Mouse (Mus musculus) adrenal gland, postnatal 14 days (tissue): ENCODE results near the gene Gnl3l. TPM values are rescaled to one million over a fixed set of nuclear protein-coding genes. Genes with fewer than 3 reads are reported as not detected.

Source experiments
- DNase-seq: peaks from one replicate; pipeline ENCODE4 v3.0.0; 2021; ENCODE audit warnings: mixed read lengths
- long read RNA-seq, 2 experiments: library from polyadenylated mRNA; stranded (forward); transcript quantifications; one replicate each; pipeline ENCODE4 v2.0.0; 2021
- total RNA-seq: library from RNA; stranded (reverse); gene quantifications from 2 replicates; pipeline ENCODE4 v1.2.3, GENCODE M21; 2021

Gnl3l gene
- total RNA-seq, result 58.7 and 59.9 TPM in 2 replicates
- long read RNA-seq, experiment 1, full-length matches to known transcripts, result 7 of 21 reads
- long read RNA-seq, experiment 1, partial matches to known transcripts, result 4 of 21 reads
- long read RNA-seq, experiment 1, other reads (novel, unspliced or antisense), result 10 of 21 reads
- long read RNA-seq, experiment 2, full-length matches to known transcripts, result 7 of 16 reads
- long read RNA-seq, experiment 2, partial matches to known transcripts, result 3 of 16 reads
- long read RNA-seq, experiment 2, other reads (novel, unspliced or antisense), result 6 of 16 reads

DNA sequence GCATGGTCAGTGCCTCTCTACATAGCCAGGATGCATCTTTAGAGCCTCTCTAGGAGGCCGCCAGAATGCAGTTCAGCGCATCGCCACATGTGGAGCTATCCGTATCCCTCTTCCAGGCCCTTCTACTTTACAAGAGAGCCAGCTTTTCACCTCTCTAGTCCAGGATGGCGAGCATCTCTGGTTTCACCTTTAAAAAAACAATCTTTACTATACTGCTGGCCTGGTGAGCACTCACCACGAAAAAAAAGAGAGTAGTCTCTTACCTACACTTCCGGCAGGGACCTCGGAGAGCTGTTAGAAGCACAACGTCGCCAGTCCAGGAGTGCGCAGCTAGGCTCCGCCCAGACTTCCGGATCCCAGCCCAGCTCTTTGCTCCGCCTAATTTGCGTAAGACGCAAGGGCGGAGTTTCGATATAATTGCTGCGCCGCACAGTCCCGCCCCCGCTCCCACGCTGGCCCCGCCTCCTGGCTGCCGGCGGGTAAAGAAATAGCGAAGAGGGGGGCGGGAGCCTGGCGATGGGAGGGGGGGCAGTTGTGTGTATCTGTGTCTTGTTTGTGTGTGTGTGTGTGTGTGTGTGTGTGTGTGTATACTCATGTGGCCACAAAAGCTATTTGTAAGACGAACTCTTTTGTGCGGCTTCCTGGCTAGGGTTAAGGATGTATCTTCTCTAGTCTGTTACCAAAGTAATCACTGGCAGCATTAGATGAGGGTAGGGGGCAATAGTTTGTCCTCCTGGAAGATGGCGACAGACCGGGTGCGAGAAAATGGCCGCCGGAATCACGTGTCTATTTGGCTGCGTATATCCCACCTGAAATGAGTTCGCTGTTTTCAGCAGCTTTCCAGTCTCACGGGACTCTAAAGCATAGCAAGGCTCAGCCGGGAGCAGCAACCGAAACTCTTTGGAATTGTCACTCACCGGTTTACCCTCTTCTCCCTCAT, at the start of gene Gnl3l:
TSS of gene Gnl3l (minus strand) at position 385 of the 940 bp plus-strand sequence.
- DNase-seq, result peak; percentile 93

DNA sequence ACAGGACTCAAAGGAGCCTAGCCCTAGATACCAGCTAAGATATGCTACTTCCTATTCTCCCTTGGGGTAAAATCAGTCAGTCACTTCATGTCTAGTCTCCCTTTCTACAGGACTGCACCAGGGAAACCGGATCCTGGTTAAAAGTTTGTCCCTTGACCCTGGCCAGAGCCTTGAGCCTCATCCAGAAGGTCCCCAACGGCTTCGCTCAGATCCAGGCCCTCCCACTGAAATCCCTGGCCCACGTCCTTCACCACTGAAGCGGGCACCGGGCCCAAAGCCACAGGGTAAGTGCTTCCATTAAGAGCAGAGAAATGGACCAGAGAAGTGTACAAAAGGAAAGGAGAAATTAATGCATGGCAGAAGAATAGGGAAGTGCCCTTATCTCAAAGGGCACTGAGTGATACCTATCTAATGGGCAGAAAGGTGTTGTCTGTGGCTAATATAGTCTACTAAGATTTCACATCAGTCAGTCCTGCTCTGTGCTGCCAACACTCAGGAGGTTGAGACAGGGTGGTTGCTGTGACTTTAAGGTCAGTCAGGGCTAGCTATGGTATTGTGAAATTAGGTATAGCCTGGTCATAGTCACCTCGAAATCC, 49.0 kb upstream of the Gnl3l start:
- peak; percentile 57 for DNase-seq

DNA sequence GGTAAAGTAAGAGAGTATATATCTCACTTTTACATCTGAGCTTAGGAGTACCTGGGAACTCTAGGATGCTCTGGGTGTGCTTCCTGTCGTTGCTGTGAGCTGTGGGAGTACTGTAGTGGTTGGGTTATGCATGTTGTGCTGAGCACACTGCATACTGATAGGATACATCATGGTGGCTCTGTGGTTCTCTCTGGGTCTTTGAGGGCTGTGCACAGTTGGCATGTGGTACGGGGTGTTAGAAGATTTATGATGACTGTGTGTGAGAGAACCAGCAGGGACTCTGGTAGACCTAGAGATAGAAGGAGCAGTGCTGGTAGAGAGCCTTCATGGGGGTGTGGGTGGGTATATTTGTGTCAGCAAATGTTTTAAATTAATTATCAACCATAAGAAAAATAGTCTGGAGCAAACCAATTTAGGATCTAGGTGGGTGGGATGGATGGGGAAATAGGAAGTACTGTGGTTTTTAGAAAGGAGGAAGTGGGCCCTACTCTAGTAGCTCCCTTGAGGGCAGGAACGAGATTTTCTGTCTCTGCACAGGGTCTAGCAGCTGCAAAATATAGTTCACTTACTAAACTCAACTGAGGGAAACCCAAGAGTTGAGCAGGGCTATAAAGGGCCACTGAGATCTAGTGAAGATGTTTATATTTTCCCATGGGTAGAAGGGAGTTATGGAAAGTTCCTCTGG, 44.6 kb upstream of the Gnl3l start:
- no peak for DNase-seq

DNA sequence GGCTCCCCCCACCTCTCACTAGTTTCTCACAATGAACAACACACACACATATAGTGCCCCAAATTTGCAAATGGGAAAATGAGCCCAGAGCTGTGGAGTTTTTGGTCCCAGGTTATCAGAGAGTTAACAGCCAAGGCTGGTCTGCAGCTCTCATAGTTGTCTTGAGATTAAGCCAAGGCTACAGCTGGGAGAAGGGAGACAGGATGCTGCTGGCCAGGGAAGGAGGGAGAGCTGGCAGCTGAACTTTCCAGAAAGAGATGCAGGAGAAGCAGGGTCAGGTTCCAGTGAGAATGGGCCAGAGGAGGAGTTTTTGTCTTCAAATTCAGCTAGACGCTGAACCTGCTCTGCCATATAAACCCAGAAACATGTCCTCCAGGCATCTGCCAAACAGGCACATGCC, 42.2 kb upstream of the Gnl3l start:
- DNase-seq, result no peak

DNA sequence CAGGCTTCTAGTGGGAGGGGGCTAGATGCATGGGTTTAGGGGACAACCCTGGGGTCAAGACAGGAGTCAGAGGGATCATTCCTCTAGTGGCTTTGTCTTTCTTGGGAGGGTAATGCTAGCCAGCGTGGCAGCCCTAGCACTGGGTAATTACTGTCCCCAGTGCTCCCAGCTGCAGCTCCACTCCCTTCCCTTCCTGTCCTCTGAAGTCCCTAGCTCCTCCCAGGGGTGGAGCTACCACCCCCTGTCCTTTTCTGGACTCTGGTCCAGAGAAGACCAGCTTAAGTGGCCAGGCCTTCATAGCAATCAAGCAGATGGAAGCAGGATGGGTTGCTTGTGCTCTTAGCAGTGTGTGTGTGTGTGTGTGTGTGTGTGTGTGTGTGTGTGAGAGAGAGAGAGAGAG, 38.4 kb upstream of the Gnl3l start:
- DNase-seq, result peak; percentile 34

DNA sequence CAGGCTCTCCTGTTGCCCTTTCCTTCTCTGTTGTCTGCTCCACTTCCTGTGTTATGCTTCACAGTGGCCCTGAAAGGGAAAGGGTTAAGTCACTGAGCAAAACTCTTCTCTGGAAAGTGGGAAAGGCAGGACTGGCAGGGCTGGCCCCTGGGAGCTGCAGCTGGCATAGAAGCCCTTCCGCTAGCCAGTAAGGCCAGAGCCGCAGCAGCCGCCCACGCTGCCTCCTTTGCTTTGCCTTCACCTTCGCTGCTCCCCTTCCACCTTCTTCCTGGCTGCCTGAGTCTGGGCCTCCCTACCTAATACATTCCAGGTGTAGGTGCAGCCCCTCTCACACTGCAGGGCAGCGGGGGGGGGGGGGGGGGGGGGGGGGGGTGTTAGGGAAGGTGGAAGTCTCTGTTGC, 37.4 kb upstream of the Gnl3l start:
- DNase-seq, result peak; percentile 38

DNA sequence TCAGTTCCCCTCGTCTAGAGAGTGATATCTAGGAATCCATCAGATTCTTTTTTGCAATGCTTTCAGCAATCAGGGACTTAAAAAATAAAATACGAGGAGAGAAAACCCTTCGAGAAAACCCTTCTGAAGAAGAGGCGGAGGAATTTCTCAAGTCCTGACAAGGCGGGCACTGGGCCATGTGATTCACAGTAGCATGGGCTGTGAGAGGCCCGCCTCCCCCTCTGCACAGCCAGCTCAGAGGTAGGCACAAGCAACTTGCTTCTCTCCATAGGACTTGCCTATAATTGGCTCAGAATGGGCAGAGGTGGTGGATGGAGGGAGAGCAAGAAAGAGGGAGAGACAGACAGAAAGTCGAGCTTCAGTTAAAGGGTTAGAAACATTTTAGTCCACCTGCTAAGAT, 33.2 kb upstream of the Gnl3l start:
- peak; percentile 65 for DNase-seq

DNA sequence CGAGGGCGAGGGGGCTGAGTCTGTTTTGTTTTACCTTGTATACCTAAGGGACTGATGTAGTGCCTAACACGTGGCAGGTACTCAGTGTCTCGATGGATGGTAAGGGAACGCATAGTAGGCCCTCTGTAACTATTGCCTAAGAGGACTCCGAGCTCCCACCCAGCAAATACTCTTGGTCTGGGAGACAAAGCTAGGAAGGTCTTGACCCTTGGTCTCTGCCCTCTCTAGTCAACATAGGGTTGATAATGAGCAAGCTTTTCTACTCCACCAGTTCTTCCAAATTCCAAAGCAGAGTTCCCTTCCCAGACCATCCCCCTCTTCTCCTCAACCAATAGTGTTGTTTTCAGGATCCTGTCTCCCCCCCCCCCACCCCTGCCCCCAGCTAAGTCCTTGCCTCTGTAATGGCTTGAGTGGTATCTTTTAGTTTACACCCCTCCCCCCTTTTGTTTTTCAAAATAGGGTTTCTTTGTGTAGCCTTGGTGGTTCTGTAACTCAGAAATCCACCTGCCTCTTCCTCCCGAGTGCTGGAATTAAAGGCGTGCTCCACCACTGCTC, 32.6 kb upstream of the Gnl3l start:
- DNase-seq, result no peak

DNA sequence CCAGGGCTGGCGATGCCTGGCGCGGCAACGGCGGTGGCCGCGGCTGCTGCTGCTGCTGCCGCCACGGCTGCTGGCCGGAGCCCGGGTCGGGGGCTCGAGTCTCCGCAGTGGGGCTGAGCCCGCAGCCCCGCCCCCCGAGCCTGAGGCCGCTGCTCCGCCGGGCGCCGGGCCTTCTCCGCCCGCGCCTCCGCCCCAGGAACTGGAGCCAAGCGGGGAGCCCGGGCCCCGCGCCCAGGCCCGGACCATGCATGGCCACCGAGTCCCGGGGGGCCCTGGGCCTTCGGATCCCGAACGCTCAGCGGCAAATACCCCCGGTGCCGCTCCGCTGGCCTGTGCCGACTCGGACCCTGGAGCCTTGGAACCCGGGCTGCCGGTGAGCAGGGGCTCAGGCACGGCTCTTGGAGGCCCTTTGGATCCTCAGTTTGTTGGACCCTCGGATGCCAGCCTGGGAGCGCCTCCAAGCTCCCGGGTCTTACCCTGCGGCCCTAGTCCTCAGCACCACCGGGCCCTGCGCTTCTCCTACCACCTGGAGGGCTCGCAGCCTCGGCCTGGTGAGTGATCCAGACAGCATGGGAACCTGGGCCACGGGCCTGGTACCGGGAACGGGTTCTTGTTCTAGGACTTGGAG, 30.4 kb upstream of the Gnl3l start:
- DNase-seq, result peak; percentile 55

DNA sequence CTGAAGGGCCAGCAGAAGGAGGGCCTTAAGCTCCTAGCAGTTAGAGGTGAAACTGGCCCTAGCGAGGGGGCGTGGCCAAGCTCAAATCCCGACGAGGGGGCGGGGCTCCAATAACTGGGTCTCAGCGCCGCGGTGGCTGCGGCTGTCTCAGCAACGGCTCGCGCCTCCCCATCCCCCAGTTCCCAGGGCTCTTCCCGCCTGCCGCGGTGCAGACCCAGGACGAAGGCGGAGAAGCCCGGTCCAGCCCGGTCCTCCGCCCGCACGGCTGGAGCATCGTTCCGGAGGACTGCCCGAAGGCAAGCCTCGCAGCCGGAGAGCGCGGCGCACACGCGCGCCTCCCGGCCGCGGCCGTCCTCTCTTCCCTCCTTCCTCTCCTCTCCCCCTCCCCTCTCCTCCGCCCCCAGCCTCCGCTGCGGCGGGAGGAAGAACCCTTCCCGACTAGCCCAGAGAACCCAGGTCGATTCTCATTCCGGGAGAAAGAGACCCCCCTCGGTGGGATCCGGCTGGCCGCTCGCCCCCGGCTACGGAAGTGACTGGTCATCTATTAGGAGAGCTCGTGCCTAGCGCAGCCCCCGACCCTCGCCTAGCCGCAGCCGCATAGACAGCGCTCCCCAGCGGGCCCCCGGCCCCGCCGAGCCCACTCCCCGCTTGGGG, 29.8 kb upstream of the Gnl3l start:
- peak; percentile 91 for DNase-seq

DNA sequence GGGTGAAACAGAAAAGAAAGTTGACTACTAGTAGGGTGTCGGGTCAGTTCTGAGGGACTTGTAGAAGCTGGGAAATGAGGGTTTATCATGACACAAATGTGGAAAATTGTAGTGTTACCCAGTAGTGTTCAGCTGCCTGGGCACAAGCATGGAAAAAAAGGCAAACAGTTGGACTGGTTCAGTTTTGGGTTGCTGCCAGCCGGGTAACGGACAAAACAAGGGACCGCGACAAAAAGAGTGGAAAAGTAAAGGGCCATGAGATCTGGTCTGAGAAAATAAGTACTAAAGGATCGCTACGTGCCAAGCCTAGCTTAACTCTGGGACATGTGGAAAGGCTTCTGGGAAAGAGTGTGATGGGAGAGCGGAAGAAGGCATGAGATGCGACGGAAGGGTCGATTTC, 29.2 kb upstream of the Gnl3l start:
- no peak for DNase-seq

DNA sequence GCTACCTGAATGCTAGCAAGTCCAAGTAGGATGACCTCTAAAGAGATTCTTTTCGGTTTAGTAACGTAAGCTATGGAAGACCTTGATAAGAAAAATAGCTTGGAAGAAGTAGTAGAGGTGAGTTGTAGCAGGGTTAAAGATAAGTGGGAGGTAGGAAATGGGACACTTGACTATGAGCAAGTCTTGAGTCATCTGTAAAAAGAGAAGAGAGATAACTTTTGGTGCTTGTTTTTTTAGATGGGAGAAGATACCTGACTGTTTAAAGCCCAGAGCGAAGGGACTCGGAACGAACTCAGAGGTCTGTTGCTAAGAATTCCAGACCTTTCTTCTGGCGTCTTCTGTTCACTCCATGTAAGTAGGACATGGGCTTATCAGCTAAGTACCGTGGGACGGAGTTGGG, 28.7 kb upstream of the Gnl3l start, which contains the start of gene Fgd1:
TSS of gene Fgd1 (plus strand) at position 301 of the 400 bp plus-strand sequence.
- no peak for DNase-seq

DNA sequence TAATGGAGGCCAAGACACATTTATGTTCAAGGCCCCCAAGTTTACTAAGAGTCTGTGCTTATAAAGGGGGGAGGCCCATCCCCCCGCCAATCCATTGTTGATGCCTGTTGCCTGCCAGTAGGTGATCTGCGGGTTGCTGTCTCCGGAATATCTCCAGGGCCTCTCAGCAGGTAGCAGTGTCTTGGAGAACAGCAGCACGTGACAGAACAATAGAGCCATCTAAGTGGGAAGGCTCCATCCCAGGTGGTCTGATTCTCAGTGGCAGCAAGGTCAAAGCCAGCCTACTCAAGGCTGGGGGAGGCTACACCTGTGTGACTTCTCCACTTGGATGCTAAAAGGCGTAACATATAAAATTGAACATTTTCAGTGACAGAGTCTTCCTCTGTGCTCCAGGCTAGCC, 24.1 kb upstream of the Gnl3l start:
- DNase-seq, result no peak

DNA sequence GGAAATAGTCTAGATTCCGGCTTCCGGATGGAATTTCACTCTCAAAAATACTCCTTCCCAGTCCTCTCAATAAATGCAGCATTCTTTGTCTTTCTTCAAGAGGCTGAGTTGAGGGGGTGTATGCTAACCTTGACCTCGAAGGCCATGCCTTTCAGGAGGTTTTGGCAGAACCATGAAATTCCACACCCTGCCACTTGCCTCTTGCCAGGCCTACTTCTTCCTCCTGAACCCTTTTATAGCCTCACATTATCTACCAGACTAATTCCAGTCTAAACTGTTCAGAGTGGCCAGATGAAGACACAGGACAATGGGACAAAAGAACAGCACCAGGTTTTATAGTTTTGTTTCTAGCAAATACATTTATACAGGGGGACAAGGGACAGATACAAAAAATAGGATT, 14.3 kb upstream of the Gnl3l start:
- no peak for DNase-seq

DNA sequence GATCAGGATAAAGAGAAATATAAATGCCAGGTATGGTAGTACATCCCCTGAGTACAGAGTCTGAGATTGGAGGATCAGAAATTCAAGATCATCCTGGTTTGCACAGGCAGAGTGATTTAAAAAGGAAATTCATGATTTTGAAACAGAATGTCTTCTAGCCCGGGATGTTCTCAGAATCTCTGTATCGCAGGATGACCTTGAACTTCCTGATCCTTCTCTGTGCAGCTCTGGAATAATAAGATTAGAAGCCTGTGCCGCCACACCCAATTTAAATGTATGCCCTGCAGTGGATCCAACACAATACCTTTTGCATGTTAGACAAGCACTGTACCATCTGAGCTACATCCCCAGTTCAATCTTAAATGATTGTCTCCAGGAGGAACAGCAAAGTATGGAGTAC, 1.7 kb upstream of the Gnl3l start:
- no peak for DNase-seq

DNA sequence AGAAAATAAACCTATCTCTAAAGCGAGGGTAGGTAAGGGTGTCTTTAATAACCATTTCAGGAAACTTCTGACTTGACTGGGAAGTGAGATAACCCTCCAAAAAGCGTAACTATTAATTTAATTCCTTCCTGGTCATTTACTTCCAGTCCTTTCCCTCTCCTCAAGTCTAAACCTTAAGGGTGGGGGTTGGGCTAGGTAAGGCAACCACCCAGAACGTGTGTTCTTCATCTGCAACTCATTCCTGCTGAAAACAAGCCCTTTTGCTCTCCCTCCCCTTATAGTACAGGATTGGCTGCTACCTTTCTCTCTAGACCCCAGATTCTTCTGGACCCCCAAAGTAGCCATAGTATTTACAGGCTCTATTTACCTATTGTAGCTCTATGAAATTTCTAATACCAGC, 775 bp upstream of the Gnl3l start:
- no peak for DNase-seq

DNA sequence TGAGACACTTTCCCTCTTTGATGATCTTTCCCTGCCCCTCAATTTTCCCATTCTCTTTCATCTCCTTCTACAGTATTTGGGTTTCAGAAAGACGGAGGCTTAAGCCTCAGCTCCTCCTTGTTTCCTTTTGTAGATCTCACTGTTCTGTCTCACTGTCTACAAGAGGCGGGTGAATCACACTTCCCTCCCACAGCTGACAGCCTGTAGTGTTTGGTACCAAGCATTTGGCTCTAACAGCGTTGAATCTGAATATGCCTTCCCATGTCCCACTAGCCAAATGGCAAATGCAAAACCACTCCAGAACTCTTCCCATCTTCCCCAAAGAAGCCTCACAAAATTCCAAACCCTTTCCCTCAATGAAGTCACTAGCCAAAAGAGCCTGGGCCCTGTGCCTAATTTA, 20.3 kb downstream of the Gnl3l start:
- no peak for DNase-seq

DNA sequence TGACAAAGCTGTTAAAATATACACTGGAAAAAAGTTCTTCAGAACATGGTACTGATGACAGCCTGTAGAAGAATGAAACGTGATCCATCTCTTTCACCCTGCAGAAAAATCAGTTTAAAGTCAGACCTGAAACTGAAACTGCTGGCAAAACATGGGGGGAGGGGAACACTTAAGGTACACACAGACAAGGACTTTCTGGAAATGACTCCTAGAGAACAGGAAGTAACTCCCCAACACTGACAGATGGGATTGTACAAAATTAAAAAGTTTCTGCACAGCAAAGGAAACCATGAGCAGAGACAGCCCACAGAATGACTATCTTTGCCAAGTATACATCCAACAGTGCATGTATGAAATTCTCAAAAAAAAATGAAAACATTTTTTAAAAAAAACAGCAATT, 35.5 kb downstream of the Gnl3l start:
- DNase-seq, result no peak

DNA sequence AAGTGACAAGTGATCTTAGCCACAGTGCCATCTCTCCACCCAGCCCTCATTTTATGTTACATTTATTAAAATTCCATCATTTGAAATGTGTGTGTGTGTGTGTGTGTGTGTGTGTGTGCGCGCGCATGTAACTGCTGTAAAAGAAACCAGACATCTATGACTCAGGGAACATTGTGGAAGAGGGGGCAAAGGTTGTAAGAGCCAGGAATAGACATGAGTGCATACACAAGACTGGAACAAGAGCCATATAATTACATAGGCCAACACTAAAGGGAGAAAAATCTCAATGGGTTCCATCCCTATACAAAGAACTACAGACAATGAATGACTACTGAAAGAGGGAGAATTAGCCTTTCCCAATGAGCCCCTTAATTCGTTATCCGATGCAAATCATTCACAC, 41.7 kb downstream of the Gnl3l start:
- no peak for DNase-seq

DNA sequence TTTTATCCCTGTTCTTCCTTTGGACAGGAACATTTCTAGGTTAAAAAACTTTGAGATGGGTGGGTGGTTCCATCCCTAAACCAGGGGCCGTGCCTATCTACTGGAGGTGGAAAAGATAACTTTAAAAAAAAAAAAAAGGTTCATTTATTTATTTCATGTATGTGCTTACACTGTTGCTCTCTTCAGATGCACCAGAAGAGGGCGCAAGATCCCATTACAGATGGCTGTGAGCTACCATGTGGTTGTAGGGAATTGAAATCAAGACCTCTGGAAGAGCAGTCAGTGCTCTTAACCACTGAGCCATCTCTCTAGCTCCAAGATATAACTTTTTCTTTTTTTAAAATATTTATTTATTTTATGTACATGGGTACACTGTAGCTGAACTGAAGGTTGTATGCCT, 54.1 kb downstream of the Gnl3l start:
- DNase-seq, result no peak

DNA sequence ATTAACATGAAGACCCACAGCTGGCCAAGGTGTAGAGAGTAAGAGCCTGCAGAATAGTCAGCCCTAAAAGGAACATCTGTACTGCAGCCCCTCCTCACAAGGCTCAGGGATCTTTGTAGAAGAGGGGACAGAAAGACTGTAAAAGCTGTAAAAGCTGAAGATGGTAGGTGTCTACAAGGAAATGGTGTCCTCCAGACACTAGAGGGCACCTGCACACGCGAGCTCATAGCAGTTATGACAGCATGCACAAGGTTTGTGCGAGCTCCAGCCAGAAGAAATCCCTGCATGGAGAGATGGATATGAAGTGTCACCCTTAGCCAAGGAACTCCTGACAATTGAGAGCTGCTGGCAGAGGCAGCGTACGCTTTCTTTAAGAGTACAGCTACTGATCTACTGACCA, 56.4 kb downstream of the Gnl3l start:
- no peak for DNase-seq
